Mouse (Mus musculus) liver, adult 10 weeks (tissue): ENCODE results near the gene Rag2. TPM values are rescaled to one million over a fixed set of nuclear protein-coding genes. Genes with fewer than 3 reads are reported as not detected.

Source experiments
- polyA plus RNA-seq: library from polyadenylated mRNA; stranded (reverse); fragments of 350-450 nt; fragmentation: Illumina TruSeq; extraction: RNeasy Lipid Tissue Mini Kit (QIAGEN cat#74804); gene quantifications from one replicate; pipeline ENCODE4 v1.2.3, GENCODE M21; 2014; ENCODE audit warnings: low read depth, low replicate concordance

Rag2 gene
- not detected for polyA plus RNA-seq

DNA sequence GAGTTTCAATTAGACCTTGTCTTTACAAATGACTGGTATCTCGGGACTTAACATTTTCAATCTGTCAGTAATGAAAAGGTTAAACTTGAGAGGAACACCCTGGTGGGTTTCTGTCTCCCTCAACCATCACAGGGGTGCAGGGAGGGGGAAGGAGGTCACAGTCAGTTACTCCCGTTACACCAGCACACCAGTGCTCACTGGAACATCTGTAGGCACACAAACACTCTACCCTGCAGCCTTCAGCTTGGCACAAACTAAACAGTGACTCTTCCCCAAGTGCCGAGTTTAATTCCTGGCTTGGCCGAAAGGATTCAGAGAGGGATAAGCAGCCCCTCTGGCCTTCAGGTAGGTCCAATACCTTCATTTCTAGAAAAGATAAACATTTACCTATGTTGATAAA lies at the start of gene Rag2:
TSS of gene Rag2 (plus strand) at position 193 of the 400 bp plus-strand sequence.

DNA sequence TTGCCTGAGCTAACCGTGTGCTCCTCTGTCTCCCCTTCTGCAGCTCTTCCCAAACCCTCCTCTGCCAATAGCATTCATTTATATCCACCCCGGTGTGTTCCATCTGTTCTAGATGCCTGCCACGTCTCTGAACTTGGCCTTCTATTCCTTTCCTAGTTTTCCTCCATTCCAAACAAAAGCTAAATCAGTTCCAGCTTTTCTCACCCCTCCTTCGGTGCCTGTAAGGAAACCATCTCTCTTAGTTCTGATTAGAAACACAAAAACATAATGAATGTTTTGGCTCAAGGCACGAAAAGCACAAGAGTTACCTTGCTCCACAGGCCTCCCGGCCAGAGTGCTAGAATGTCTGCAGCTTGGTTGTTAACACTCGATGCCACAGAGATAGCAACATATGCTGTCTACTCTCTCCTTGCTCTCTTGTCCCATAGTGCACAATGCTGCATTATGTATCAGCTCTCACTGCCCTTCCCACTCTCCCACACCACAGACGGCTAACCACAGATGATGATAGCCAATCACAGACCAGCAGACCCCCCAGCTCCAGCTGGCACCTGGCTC lies 24.7 kb downstream of the Rag2 start, which contains the start of the genes Rag1 and B230118H07Rik:
TSS of gene Rag1 (minus strand) at position 388 of the 558 bp plus-strand sequence.
TSS of gene B230118H07Rik (minus strand) at position 419 of the 558 bp plus-strand sequence.

DNA sequence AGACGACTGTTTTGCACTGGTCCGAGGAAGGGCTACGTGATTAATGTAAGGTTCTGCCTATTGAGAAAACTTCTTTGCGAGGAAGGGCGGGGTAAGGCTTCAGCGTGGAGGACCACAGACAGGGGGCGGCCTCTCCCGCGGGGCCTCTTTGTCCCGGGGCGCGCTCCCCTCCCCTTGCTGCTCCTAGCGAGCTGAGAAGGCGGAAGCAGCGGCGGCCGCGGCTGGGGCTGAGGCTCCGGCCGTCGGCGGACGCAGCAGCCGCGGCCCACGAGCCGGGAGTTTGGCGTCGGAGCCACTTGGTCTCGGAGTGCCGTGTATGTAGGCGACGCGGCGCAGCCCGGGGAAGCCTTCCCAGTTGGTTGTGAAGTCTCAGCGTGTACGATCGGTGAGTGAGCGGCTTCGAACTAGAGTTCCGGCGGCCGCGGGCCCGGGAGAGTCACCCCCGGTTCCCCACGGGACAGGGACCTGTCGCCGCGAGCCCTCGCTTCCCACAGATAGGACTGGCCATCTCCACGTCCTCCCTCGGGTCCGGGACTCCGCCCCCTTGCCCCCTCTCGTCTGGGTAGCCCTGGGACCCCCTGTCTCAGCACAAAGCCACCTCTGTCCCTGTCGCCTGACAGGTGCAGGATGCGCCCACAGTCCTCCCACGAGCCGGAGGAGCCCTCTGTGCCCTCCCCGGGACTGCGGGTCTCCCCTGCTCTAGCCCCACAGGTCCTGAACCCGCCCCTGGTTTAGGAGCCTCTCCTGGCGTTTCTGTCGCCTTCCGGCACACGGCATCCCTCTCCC lies 53.9 kb downstream of the Rag2 start, which contains the start of gene Traf6:
TSS of gene Traf6 (plus strand) at position 194 of the 786 bp plus-strand sequence.

Other genes starting within 250 kb of the Rag2 start
- gene Rag1, start 24.8 kb downstream of the Rag2 start, polyA plus RNA-seq: not detected
- 79.7 TPM for gene B230118H07Rik, start 24.8 kb downstream of the Rag2 start, polyA plus RNA-seq
- 11.7 TPM for gene Traf6, start 53.7 kb downstream of the Rag2 start, polyA plus RNA-seq